Mouse (Mus musculus): ENCODE data around the gene Mbd5. TPM values are rescaled to one million over a fixed set of nuclear protein-coding genes. Genes with fewer than 3 reads are reported as not detected.

Gene Mbd5
- polyA plus RNA-seq, 1 experiment from 2014 or later: 5.5 TPM

DNA sequence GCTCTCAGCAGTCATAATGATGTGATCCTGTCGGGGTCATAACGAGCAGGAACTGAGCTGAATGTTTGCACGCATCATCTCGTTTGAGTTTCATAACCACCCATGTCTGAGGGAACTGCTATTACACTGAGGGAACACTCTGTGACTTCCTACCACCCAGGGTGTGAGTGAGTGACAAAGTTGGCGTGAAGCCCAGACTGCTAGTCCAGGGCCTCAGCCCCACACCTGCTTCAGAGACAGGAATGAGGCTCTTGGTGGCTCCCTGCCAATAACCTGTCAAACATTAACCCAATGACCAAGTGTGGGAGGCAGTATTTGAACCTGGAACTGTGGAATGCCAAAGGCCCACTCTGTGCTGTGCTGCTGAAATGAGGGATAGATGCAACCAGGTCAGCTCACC lies 400.5 kb downstream of the Mbd5 start:
- peaks cover 6% of the 10 kb centered on the region; the same call in 1 of the 2 replicates for H3K4me1 ChIP-seq (replicated peaks)
- WGBS (ENCODE audit: insufficient replicate concordance): 55% methylated on average over 5 of the region's 5 CpGs
- no peaks in the 10 kb centered on the region for H3K27me3 ChIP-seq
- no peaks in the 10 kb centered on the region for H3K36me3 ChIP-seq
- ATAC-seq (ENCODE audit: low read depth): peak; percentile 81
- no peak overlapping the region for H3K4me3 ChIP-seq (replicated peaks)
- H3K27ac ChIP-seq: no peak overlapping the region
- H3K4me2 ChIP-seq: no peak overlapping the region
- H3K9me3 ChIP-seq (replicated peaks): no peaks in the 10 kb centered on the region
- DNase-seq: no peak
- no peak overlapping the region for H3K9ac ChIP-seq

DNA sequence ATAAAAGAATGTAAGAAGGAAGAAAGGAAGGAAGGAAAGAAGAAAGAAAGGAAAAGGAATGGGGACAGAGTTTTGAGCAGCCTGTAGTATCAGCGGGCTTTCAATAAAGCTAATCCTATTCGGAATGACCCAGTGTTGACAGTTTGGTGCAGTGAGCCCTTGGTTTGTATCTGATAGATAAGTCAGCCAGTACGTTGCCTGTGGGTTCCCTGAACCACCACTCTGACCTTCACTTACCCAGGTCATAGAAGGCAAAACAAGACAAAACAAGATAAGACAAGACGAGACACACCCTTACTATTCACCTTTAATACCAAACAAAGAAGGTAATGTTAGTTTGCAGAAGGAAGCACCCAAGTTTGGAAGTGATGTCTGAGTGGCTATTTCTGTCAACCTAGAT lies 401.5 kb downstream of the Mbd5 start:
- no peak overlapping the region for H3K4me2 ChIP-seq
- H3K4me1 ChIP-seq (replicated peaks): peaks cover 6% of the 10 kb centered on the region; the same call in 1 of the 2 replicates
- ATAC-seq (ENCODE audit: low read depth): no peak
- no peak overlapping the region for H3K9ac ChIP-seq
- H3K9me3 ChIP-seq (replicated peaks): no peaks in the 10 kb centered on the region
- no peaks in the 10 kb centered on the region for H3K27me3 ChIP-seq
- WGBS (ENCODE audit: insufficient replicate concordance): 43% methylated on average over 4 of the region's 4 CpGs
- H3K36me3 ChIP-seq: no peaks in the 10 kb centered on the region
- no peak overlapping the region for H3K27ac ChIP-seq
- H3K4me3 ChIP-seq (replicated peaks): no peak overlapping the region
- no peak for DNase-seq

DNA sequence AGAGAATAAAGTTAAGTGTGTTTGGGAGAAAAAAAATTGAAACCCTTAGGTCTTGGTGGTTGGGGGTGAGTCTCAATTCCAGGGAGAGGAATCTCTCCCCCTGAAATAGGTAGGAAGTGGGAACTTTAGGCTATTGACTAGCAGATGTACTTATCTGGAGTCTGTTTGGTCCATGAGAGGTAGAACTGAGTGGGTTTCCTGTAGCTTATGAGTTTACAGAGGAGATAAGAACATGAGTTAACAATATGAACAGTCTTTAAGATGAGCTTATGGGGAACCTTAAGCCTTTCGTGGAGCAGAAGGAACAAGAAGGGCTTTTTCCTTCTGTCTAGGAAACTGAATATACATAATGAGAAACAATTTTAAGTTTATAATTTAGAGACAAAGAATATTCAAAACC lies 404.8 kb downstream of the Mbd5 start:
- WGBS (ENCODE audit: insufficient replicate concordance): 24% methylated on average over 1 of the region's 1 CpGs
- no peak overlapping the region for H3K9ac ChIP-seq
- no peaks in the 10 kb centered on the region for H3K36me3 ChIP-seq
- DNase-seq: no peak
- H3K9me3 ChIP-seq (replicated peaks): no peaks in the 10 kb centered on the region
- H3K27ac ChIP-seq: no peak overlapping the region
- H3K4me1 ChIP-seq (replicated peaks): peaks cover 6% of the 10 kb centered on the region; the same call in 1 of the 2 replicates
- no peak overlapping the region for H3K4me2 ChIP-seq
- no peak overlapping the region for H3K4me3 ChIP-seq (replicated peaks)
- H3K27me3 ChIP-seq: no peaks in the 10 kb centered on the region
- no peak for ATAC-seq (ENCODE audit: low read depth)

- H3K4me1 ChIP-seq (replicated peaks): no peaks in the 10 kb centered on the region
- ATAC-seq (ENCODE audit: low read depth): no peak
- 74% methylated on average over 8 of the region's 8 CpGs for WGBS (ENCODE audit: insufficient replicate concordance)
Observed at GRCm38 (mm10) chr2:49355867-49356266, 406.6 kb downstream of the Mbd5 start.

GRCm38 (mm10) chr2:49358128-49358814 lies 409.0 kb downstream of the Mbd5 start:
- ATAC-seq (ENCODE audit: low read depth) (no peak), DNase-seq (no peak)
- Histone ChIP-seq H3K27me3 (no peaks in the 10 kb centered on the region), H3K4me2 (no peak overlapping the region), H3K9ac (no peak overlapping the region), H3K36me3 (no peaks in the 10 kb centered on the region), H3K4me1 (replicated peaks) (no peaks in the 10 kb centered on the region), H3K9me3 (replicated peaks) (no peaks in the 10 kb centered on the region), H3K4me3 (replicated peaks) (no peak overlapping the region), H3K27ac (no peak overlapping the region)
- WGBS (ENCODE audit: insufficient replicate concordance): 63% methylated on average over 7 of the region's 7 CpGs

More at GRCm38 (mm10) chr2:49355867-49356266, 406.6 kb downstream of the Mbd5 start:
- no peaks in the 10 kb centered on the region for H3K27me3 ChIP-seq
- no peak for DNase-seq
- no peak overlapping the region for H3K4me2 ChIP-seq
- no peak overlapping the region for H3K9ac ChIP-seq
- H3K36me3 ChIP-seq: no peaks in the 10 kb centered on the region
- no peaks in the 10 kb centered on the region for H3K9me3 ChIP-seq (replicated peaks)
- no peak overlapping the region for H3K27ac ChIP-seq
- no peak overlapping the region for H3K4me3 ChIP-seq (replicated peaks)

DNA sequence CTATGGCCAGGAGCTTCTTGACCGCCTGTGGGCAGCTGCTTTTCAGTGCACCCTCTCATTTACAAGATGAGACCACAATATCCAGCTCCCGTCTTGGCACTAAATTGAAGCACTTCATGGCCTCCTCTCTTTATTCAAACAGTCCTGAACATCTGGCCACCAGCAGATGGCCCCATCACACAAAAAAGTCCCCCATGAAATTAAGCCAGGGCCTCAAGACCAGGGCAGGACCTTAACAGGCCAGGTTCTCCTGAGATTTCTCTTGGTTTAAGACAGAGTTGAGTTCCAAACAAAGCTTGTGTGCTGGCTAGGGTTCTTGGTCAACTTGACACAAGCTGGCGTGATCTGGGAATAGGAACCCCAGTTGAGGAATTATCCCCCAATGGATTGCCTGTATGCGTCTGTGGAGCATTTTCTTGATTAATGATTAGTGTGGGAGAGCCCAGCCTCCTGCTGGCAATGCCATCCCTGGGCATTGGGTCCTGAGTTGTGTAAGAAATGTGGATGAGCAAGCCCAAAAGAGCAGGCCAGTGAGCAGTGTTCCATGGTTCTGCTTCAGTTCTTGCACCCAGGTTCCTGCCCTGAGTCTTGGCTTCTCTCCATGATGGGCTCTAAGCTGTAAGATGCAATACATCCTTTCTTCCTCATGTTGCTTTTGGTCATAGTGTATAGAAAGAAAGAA lies 409.7 kb downstream of the Mbd5 start:
- Histone ChIP-seq H3K27ac (no peak overlapping the region), H3K4me1 (replicated peaks) (no peaks in the 10 kb centered on the region), H3K9ac (no peak overlapping the region), H3K9me3 (replicated peaks) (no peaks in the 10 kb centered on the region), H3K4me3 (replicated peaks) (no peak overlapping the region), H3K4me2 (no peak overlapping the region), H3K36me3 (no peaks in the 10 kb centered on the region), H3K27me3 (no peaks in the 10 kb centered on the region)
- no peak for DNase-seq
- ATAC-seq (ENCODE audit: low read depth): no peak
- 52% methylated on average over 4 of the region's 4 CpGs for WGBS (ENCODE audit: insufficient replicate concordance)

DNA sequence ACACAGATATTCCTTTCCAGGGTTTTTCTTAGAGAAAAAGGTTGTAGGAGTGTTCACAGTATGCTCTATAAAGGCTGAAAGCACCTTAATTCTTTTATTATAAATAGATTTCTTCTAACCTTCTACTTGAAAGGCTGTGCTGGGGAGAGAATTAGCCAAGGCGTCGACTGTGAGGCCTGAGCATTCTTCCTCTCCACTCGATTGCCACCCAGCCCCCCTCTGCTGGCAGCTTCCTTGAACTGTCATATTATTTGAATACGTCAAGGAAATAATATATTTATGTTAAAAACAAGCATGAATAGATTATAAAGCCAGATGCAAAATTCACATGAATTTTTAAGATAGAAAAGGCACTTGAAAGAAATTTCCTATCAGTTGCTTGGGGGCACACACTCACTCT lies 410.4 kb downstream of the Mbd5 start:
- ATAC-seq (ENCODE audit: low read depth) (no peak), DNase-seq (no peak)
- Histone ChIP-seq H3K4me1 (replicated peaks) (no peaks in the 10 kb centered on the region), H3K4me3 (replicated peaks) (no peak overlapping the region), H3K27me3 (no peaks in the 10 kb centered on the region), H3K27ac (no peak overlapping the region), H3K36me3 (no peaks in the 10 kb centered on the region), H3K4me2 (no peak overlapping the region), H3K9me3 (replicated peaks) (no peaks in the 10 kb centered on the region), H3K9ac (no peak overlapping the region)
- WGBS (ENCODE audit: insufficient replicate concordance): 45% methylated on average over 4 of the region's 4 CpGs

DNA sequence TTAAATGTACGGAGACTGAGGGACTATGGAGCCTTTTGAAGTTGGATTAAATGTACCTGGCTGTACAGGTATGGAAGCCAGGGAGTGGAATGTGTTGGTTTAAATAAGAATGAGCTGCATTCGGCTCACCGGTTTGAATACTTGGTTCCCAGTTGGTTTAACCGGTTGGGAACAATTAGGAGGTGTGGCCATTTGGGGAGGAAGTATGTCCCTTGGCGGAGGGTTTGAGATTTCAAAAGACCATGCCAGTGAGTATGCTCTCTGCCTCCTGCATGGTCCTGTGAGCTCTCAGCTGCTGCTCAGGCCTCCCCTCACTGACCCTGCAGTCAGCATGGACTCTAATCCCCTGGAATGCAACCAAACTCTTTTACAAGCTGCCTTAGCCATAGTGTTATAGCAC lies 415.2 kb downstream of the Mbd5 start:
- WGBS (ENCODE audit: insufficient replicate concordance): 32% methylated on average over 5 of the region's 5 CpGs
- no peaks in the 10 kb centered on the region for H3K36me3 ChIP-seq
- ATAC-seq (ENCODE audit: low read depth) (no peak), DNase-seq (no peak)
- H3K4me3 ChIP-seq (replicated peaks): no peak overlapping the region
- no peak overlapping the region for H3K27ac ChIP-seq
- H3K9me3 ChIP-seq (replicated peaks): no peaks in the 10 kb centered on the region
- H3K4me1 ChIP-seq (replicated peaks): no peaks in the 10 kb centered on the region
- H3K4me2 ChIP-seq: no peak overlapping the region
- no peaks in the 10 kb centered on the region for H3K27me3 ChIP-seq
- no peak overlapping the region for H3K9ac ChIP-seq

GRCm38 (mm10) chr2:49366878-49367545 lies 417.7 kb downstream of the Mbd5 start:
- Histone ChIP-seq H3K27ac (no peak overlapping the region), H3K4me1 (replicated peaks) (no peaks in the 10 kb centered on the region), H3K36me3 (no peaks in the 10 kb centered on the region), H3K4me3 (replicated peaks) (no peak overlapping the region), H3K4me2 (no peak overlapping the region), H3K27me3 (no peaks in the 10 kb centered on the region), H3K9me3 (replicated peaks) (no peaks in the 10 kb centered on the region), H3K9ac (no peak overlapping the region)
- WGBS (ENCODE audit: insufficient replicate concordance): 69% methylated on average over 14 of the region's 14 CpGs
- DNase-seq (no peak), ATAC-seq (ENCODE audit: low read depth) (no peak)

DNA sequence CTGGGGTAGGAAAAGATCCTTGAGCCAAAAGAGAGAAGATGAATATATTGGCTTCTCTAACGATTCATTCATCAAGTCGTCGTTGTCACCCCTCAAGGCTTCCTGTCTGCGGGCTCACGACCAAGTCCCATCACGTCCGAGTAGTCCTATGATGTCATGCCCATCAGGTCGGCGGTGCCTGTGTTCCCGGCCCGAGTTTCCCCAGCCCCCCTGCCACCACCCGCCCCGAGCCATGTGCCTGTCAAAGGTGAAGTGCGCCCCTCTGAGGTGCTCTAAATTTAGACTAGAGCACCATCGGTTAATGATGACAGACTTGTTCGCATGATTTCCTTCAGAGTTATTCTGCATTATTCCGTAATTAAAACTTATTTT lies 418.2 kb downstream of the Mbd5 start:
- H3K4me3 ChIP-seq (replicated peaks): no peak overlapping the region
- no peaks in the 10 kb centered on the region for H3K4me1 ChIP-seq (replicated peaks)
- WGBS (ENCODE audit: insufficient replicate concordance): 51% methylated on average over 17 of the region's 17 CpGs
- no peak overlapping the region for H3K4me2 ChIP-seq
- H3K9ac ChIP-seq: no peak overlapping the region
- H3K36me3 ChIP-seq: no peaks in the 10 kb centered on the region
- H3K9me3 ChIP-seq (replicated peaks): no peaks in the 10 kb centered on the region
- DNase-seq: no peak
- ATAC-seq (ENCODE audit: low read depth): no peak
- no peaks in the 10 kb centered on the region for H3K27me3 ChIP-seq
- no peak overlapping the region for H3K27ac ChIP-seq

DNA sequence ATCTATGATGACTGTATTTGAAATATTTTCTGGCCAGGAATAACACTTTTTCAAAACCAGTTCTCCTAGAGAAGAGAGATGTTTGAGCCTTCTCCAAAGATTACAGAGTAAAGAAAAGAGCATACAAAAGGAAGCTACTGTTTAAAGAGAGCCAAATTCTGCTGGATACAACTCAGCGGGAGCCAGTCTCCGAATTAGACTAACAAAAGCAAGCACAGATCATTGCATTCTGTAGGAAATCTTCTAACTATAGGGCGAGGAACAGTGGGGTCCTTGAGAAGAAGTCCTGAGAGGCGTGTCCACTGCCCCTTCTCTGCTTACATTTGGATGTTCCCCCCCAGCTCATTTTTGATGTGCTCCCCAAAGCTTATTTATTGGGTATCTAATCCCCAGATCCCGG lies 422.3 kb downstream of the Mbd5 start:
- Histone ChIP-seq H3K36me3 (no peaks in the 10 kb centered on the region), H3K4me1 (replicated peaks) (no peaks in the 10 kb centered on the region), H3K9ac (no peak overlapping the region), H3K4me2 (no peak overlapping the region), H3K27me3 (no peaks in the 10 kb centered on the region), H3K4me3 (replicated peaks) (no peak overlapping the region), H3K27ac (no peak overlapping the region), H3K9me3 (replicated peaks) (no peaks in the 10 kb centered on the region)
- ATAC-seq (ENCODE audit: low read depth): no peak
- 56% methylated on average over 5 of the region's 5 CpGs for WGBS (ENCODE audit: insufficient replicate concordance)
- DNase-seq: no peak
